Mouse (Mus musculus) heart, embryonic 10.5 days (tissue): ENCODE data around the gene Plce1. TPM values are rescaled to one million over a fixed set of nuclear protein-coding genes. Genes with fewer than 3 reads are reported as not detected.
"Not testable (repeated sequence)": the region's sequence is repeated elsewhere in the genome, so short reads cannot be mapped to it uniquely, and the experiment has no call there.

ENCODE experiments used
- DNase-seq: peaks from one replicate; pipeline ENCODE4 v3.0.0-alpha.2; 2017; ENCODE audit warnings: low spot score
- H3K27ac ChIP-seq: fragments of 300-500 bp; sonication (generic); 2 replicates; pipeline ENCODE4 v1.5.1; 2016; ENCODE audit warnings: mild to moderate bottlenecking
- H3K27me3 ChIP-seq: fragments of 300-500 bp; sonication (generic); 2 replicates; pipeline ENCODE4 v1.6.1; 2016; ENCODE audit warnings: mild to moderate bottlenecking; ENCODE audit not compliant: poor library complexity, insufficient read depth, severe bottlenecking
- H3K36me3 ChIP-seq: fragments of 300-500 bp; sonication (generic); 2 replicates; pipeline ENCODE4 v1.6.1; 2016; ENCODE audit warnings: mild to moderate bottlenecking, moderate library complexity
- H3K4me1 ChIP-seq: fragments of 300-500 bp; sonication (generic); 2 replicates; pipeline ENCODE4 v1.6.1; 2016; ENCODE audit warnings: mild to moderate bottlenecking
- H3K4me3 ChIP-seq: fragments of 300-500 bp; sonication (generic); 2 replicates; pipeline ENCODE4 v1.5.1; 2016; ENCODE audit warnings: mild to moderate bottlenecking, moderate library complexity
- H3K9me3 ChIP-seq: fragments of 300-500 bp; sonication (generic); 2 replicates; pipeline ENCODE4 v1.6.1; 2016; ENCODE audit warnings: mild to moderate bottlenecking, moderate library complexity
- WGBS: fragments of 180-500 bp; shearing (Covaris S2); methylation state at CpG from one replicate; pipeline ENCODE4 v1.1.7; 2016; 5-methylcytosine and 5-hydroxymethylcytosine counted together
- polyA plus RNA-seq: library from polyadenylated mRNA; unstranded; fragments of >200 nt; fragmentation: Nextera tagmentation; extraction: Ambion mirVana; gene quantifications from 2 replicates; pipeline ENCODE4 v1.2.1, GENCODE M21; 2016

Plce1 gene
- polyA plus RNA-seq, 1 experiment from 2014 or later = 3.6 TPM

GRCm38 (mm10) chr19:38507966-38508625, 27.2 kb downstream of the Plce1 start:
- Histone ChIP-seq H3K27me3 (no peaks in the 10 kb centered on the region), H3K36me3 (no peaks in the 10 kb centered on the region), H3K4me3 (no peak overlapping the region), H3K4me1 (peaks cover 6% of the 10 kb centered on the region; the same call in 1 of the 2 replicates), H3K9me3 (no peaks in the 10 kb centered on the region), H3K27ac (no peak overlapping the region)
- no peak for DNase-seq
- 75% methylated on average over 9 of the region's 9 CpGs for WGBS

- Histone ChIP-seq H3K27me3 (no peaks in the 10 kb centered on the region), H3K27ac (no peak overlapping the region), H3K36me3 (no peaks in the 10 kb centered on the region), H3K4me3 (no peak overlapping the region), H3K4me1 (peaks cover 5% of the 10 kb centered on the region), H3K9me3 (no peaks in the 10 kb centered on the region)
- no peak for DNase-seq
- WGBS = 92% methylated on average over 5 of the region's 5 CpGs
Measured at GRCm38 (mm10) chr19:38514417-38515184, 33.7 kb downstream of the Plce1 start.

GRCm38 (mm10) chr19:38526855-38527254, 45.9 kb downstream of the Plce1 start:
- no peak overlapping the region for H3K4me3 ChIP-seq
- DNase-seq = no peak
- H3K9me3 ChIP-seq = peaks cover 6% of the 10 kb centered on the region; the same call in 1 of the 2 replicates
- H3K27me3 ChIP-seq = no peaks in the 10 kb centered on the region
- 24% methylated on average over 3 of the region's 3 CpGs for WGBS
- no peak overlapping the region for H3K27ac ChIP-seq
- H3K36me3 ChIP-seq = peaks cover 8% of the 10 kb centered on the region
- H3K4me1 ChIP-seq = no peaks in the 10 kb centered on the region

GRCm38 (mm10) chr19:38527475-38527874, 46.6 kb downstream of the Plce1 start:
- Histone ChIP-seq H3K4me1 (no peaks in the 10 kb centered on the region), H3K27ac (no peak overlapping the region), H3K27me3 (no peaks in the 10 kb centered on the region), H3K4me3 (no peak overlapping the region), H3K36me3 (peaks cover 8% of the 10 kb centered on the region), H3K9me3 (peaks cover 6% of the 10 kb centered on the region; the same call in 1 of the 2 replicates)
- 56% methylated on average over 3 of the region's 3 CpGs for WGBS
- no peak for DNase-seq

GRCm38 (mm10) chr19:38533230-38533629, 52.3 kb downstream of the Plce1 start:
- no peak for DNase-seq
- no peak overlapping the region for H3K4me3 ChIP-seq
- H3K9me3 ChIP-seq = no peaks in the 10 kb centered on the region
- H3K27ac ChIP-seq = no peak overlapping the region
- no peaks in the 10 kb centered on the region for H3K36me3 ChIP-seq
- WGBS = 88% methylated on average over 5 of the region's 5 CpGs
- H3K4me1 ChIP-seq = no peaks in the 10 kb centered on the region
- H3K27me3 ChIP-seq = no peaks in the 10 kb centered on the region

GRCm38 (mm10) chr19:38539338-38539737, 58.4 kb downstream of the Plce1 start:
- 73% methylated on average over 3 of the region's 3 CpGs for WGBS
- no peaks in the 10 kb centered on the region for H3K27me3 ChIP-seq
- no peaks in the 10 kb centered on the region for H3K9me3 ChIP-seq
- no peak for DNase-seq
- no peaks in the 10 kb centered on the region for H3K36me3 ChIP-seq
- no peak overlapping the region for H3K27ac ChIP-seq
- no peak overlapping the region for H3K4me3 ChIP-seq
- H3K4me1 ChIP-seq = no peaks in the 10 kb centered on the region

GRCm38 (mm10) chr19:38540549-38540948, 59.6 kb downstream of the Plce1 start:
- DNase-seq = no peak
- H3K4me1 ChIP-seq = no peaks in the 10 kb centered on the region
- no peaks in the 10 kb centered on the region for H3K36me3 ChIP-seq
- H3K9me3 ChIP-seq = no peaks in the 10 kb centered on the region
- H3K4me3 ChIP-seq = no peak overlapping the region
- WGBS = 90% methylated on average over 3 of the region's 3 CpGs
- H3K27me3 ChIP-seq = no peaks in the 10 kb centered on the region
- H3K27ac ChIP-seq = no peak overlapping the region

- 87% methylated on average over 8 of the region's 8 CpGs for WGBS
- H3K4me1 ChIP-seq = no peaks in the 10 kb centered on the region
- no peaks in the 10 kb centered on the region for H3K36me3 ChIP-seq
- H3K27me3 ChIP-seq = no peaks in the 10 kb centered on the region
- H3K9me3 ChIP-seq = no peaks in the 10 kb centered on the region
- DNase-seq = no peak
- no peak overlapping the region for H3K27ac ChIP-seq
- no peak overlapping the region for H3K4me3 ChIP-seq
Measured at GRCm38 (mm10) chr19:38549487-38550058, 68.7 kb downstream of the Plce1 start.

- no peaks in the 10 kb centered on the region for H3K36me3 ChIP-seq
- H3K4me3 ChIP-seq = no peak overlapping the region
- H3K27ac ChIP-seq = no peak overlapping the region
- H3K9me3 ChIP-seq = no peaks in the 10 kb centered on the region
- no peak for DNase-seq
- H3K4me1 ChIP-seq = no peaks in the 10 kb centered on the region
- H3K27me3 ChIP-seq = no peaks in the 10 kb centered on the region
- 71% methylated on average over 2 of the region's 2 CpGs for WGBS
Measured at GRCm38 (mm10) chr19:38553551-38553950, 72.6 kb downstream of the Plce1 start.

- no peaks in the 10 kb centered on the region for H3K27me3 ChIP-seq
- WGBS = 82% methylated on average over 3 of the region's 3 CpGs
- H3K36me3 ChIP-seq = no peaks in the 10 kb centered on the region
- H3K4me1 ChIP-seq = no peaks in the 10 kb centered on the region
- H3K27ac ChIP-seq = no peak overlapping the region
- no peaks in the 10 kb centered on the region for H3K9me3 ChIP-seq
- DNase-seq = no peak
- no peak overlapping the region for H3K4me3 ChIP-seq
Measured at GRCm38 (mm10) chr19:38555399-38555798, 74.5 kb downstream of the Plce1 start.

- H3K27me3 ChIP-seq = no peaks in the 10 kb centered on the region
- WGBS = 38% methylated on average over 1 of the region's 1 CpGs
Measured at GRCm38 (mm10) chr19:38558816-38559215, 77.9 kb downstream of the Plce1 start.

GRCm38 (mm10) chr19:38561887-38562286, 81.0 kb downstream of the Plce1 start:
- not testable (repeated sequence) for H3K36me3 ChIP-seq, H3K4me1 ChIP-seq, H3K27me3 ChIP-seq, DNase-seq, H3K4me3 ChIP-seq, H3K27ac ChIP-seq, H3K9me3 ChIP-seq
- WGBS = 71% methylated on average over 1 of the region's 1 CpGs

More at GRCm38 (mm10) chr19:38558816-38559215, 77.9 kb downstream of the Plce1 start:
- Histone ChIP-seq H3K9me3 (no peaks in the 10 kb centered on the region), H3K27ac (no peak overlapping the region), H3K4me1 (no peaks in the 10 kb centered on the region), H3K36me3 (no peaks in the 10 kb centered on the region), H3K4me3 (no peak overlapping the region)
- DNase-seq = no peak

GRCm38 (mm10) chr19:38566156-38566555, 85.2 kb downstream of the Plce1 start:
- no peak overlapping the region for H3K4me3 ChIP-seq
- H3K9me3 ChIP-seq = no peaks in the 10 kb centered on the region
- H3K27me3 ChIP-seq = no peaks in the 10 kb centered on the region
- no peak overlapping the region for H3K27ac ChIP-seq
- H3K4me1 ChIP-seq = peaks cover 10% of the 10 kb centered on the region
- no peaks in the 10 kb centered on the region for H3K36me3 ChIP-seq
- no peak for DNase-seq
